Mouse (Mus musculus) spleen, adult 12 weeks (tissue): ENCODE results near the gene Hdac4.

Source experiments
- DNase-seq: peaks from one replicate; pipeline ENCODE4 v3.0.0; 2022; ENCODE audit warnings: low spot score

Hdac4 gene

DNA sequence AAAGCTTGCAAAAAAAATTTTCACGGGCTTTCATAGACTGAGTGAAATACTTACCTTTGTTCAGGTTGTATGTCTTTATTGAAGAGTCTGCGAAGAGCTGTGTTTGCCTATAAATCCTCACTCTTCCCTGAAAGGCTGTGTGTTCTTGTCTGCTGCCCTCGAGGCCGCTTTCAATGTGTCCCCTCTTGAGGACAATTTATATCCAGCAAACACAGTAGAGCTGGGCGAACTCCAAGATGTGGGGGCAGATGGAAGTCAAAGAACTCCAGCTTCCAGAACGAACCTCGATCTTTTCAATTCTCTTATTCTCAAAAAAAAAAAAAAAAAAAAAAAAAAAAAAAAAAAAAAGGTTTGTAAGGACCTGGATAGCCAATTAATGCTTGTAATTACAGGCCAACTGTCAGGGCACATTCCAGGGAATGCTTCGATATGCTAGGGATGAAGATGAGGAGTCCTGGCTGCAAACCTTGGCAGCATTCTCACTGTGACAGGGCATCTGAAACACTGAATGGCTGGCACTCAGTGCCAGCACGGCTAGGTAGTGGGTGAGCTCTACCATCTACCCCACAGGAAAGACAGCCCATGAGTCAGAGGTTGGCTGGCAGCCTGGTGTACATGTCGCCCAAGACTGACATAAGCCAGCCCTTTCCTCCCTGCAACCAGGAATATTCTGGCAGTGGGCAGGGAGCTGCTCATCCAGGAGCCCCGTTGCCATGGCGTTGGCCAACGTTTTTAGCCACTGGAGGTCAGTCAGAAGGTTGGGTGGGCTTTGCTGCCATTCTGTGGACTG lies at the start of gene Hdac4:
TSS of gene Hdac4 (minus strand) at position 340 of the 790 bp plus-strand sequence.
- no peak for DNase-seq

DNA sequence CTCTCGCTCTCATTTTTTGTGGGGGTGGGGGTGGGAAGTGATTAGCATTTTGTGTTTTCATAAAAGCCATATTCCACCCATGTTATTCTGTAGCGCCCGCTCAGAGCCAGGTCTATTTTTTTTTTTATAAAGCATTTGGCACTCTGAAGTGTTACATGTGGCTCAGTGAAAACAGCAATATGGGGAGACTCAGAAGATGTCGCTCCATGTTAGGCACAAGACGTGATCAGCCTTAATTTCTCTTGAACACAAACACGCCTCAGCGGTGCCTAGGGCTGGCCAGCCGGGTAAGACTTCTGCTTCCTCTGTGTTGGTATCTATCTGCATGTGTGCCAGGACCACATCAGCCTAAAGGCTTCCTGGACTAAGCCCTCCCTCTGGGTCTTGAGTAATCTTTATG lies 48.0 kb upstream of the Hdac4 start:
- no peak for DNase-seq

DNA sequence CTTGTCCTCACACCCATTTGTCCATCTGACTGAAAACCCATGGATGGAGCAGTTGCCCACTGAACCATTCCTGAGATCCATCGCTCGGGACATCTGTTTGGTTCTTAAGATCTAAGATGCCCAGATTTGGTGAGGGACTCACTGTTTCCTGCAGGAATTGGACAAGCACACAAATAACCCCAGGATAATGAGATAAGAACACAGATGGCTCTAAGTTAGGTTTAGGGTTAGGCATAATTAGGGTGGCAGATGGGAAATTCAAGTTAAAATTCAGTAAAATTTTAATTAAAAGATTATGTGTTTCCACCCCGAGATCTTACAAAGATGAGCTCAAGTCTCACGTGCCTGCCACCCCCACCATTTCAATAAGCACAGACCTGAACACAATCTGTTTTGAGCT lies 44.6 kb upstream of the Hdac4 start:
- DNase-seq, result no peak

DNA sequence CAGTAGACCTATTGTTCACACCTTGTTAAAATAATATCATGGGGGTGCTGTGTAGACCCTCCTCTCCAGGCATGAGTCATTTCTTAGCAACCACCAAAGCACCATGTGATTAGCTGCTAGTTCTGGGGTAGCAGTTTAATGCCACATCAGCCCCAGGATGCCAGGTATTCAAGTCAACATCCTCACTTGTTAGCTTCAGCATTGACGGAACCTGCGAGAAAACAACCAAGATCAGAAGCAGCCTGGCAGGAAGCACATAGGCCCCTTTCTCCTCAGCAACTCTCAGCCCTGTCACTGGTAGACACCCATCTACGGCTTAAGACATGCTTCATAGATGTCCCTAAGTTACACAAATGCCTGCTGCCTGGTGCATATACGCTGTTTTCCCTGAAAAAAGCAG lies 40.1 kb upstream of the Hdac4 start:
- DNase-seq, result no peak

DNA sequence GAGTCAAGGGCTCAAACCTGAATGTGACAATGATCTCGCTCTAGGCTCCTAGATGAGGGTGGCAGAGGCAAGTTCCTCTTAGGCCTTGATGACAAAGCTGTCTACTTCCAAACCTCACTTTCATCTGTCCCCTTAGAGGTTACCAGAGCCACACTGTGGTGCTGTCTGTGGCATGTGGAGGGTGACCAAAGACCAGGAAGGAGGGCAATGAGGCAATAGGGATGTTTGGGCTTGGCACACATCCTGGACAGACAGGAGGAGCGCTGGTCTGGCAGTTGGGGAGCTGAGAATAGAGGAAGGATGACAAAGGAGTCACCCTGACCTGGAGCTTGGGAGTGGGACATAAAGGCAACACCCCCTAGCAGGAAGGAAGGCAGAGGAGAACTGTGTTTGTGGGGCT lies 29.8 kb upstream of the Hdac4 start:
- DNase-seq, result no peak

DNA sequence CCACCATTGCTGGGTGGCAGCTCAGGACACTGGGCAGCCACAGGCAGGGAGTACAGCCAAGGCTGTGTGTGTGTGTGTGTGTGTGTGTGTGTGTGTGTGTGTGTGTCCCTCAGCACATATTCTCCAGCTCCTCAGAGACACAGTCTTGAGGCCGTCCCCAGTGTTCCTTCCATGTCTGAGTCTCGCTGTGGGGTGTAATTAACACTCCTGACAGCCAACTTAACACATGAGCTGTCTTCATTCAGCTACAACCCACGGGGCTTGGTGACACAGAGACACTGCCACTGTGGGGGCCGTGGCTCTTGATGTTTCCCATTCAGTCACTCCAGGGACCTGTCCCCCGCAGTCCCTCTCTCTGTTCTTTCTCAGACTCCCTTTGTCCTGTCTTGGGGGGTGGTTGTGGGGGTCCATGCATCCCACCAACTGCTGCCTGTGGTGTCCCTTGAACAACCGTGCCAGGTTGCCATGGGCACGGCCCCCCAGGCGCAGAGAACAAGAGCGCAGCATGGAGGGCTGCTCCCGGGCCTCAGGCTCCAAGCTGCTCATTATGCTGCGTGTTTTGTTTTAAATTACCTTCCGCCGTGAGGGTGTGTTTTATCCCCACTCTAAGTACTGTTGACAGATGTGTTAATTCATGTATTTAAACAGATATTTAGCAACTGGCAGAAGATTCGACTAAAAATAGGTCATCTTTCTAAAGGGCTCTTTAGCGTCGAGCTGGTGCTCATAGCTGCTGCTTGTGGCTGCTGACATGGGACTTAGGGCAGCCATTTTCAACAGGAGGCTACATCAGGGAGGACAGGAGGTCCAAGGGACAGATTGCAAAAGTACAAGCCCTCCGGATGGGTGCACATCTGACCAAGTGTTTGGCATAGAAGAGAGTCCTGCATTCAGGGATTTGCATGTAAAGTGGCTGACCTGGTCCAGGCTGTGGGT lies 28.7 kb upstream of the Hdac4 start:
- DNase-seq, result no peak

DNA sequence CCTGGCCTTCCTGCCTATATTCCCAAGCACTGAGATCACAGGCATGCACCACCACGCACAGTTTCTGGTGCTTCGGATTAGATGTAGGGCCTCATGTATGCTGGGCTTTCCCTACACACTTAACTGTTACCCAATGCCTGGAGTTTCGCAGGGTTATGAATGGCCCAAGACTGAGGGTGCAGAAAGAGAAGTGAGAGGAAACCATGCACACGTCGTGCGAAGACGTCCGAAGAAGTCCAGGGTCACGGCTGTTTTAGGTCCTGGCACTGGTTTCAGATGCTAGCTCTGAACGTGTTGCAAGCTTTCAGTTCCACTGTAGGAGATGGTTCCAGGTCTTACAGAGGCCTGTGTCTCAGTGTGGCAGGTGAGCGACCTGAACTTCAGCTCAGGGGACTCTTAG lies 21.2 kb upstream of the Hdac4 start:
- no peak for DNase-seq

DNA sequence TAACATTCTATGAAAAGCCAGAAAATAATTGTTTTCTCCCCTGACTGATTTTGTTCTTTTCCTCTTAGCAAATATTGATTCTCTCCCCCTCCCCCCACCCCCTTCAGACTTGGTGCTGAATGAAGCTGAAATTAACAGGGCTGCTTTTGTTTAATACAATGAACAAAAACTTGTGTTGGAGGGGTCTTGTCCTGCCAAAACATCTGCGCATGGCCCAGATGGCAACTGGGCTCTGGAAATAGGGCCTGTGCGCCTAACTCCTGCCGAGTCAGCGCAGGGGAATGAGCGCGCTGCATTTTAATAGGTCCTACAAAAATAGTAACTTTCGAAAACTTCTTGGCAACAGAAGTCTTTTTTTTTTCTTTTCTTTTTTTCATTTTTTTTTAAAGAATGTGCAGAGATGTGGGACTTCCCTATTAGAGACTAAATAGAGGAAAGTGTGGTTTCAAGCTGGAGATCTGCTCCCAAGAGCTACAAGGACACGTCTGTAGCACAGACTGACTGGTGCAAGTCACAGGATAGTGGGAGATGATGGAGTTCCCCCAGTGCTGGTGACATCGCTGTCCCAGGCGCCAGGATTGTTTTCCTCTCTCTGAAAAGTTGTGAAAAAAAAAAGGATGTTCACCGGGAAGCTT lies 20.6 kb upstream of the Hdac4 start:
- DNase-seq, result no peak

DNA sequence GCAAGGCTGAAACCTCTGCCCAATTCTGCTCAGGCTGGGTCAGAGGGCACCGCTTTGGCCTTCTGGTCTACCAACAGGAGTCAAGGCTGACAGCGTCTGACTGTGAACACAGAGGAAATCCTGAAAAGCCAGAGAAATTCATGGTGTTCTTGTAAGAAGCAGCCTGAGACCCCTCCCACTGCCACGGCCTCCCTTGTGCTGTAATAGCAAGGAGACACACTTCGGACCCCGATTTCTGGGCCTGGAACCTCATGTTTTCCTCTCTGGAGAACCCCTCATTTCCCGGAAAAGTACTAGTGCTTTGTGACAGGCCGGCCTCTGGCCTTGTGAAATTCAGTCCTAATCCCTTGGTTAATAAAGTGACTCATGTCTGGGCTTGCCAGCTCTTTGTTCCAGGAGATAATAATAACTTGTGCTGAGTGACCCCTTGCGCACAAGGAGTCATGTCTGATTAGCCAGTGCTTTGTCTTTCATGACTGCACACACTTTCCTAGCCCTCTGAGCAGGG lies 19.7 kb upstream of the Hdac4 start:
- DNase-seq, result no peak

DNA sequence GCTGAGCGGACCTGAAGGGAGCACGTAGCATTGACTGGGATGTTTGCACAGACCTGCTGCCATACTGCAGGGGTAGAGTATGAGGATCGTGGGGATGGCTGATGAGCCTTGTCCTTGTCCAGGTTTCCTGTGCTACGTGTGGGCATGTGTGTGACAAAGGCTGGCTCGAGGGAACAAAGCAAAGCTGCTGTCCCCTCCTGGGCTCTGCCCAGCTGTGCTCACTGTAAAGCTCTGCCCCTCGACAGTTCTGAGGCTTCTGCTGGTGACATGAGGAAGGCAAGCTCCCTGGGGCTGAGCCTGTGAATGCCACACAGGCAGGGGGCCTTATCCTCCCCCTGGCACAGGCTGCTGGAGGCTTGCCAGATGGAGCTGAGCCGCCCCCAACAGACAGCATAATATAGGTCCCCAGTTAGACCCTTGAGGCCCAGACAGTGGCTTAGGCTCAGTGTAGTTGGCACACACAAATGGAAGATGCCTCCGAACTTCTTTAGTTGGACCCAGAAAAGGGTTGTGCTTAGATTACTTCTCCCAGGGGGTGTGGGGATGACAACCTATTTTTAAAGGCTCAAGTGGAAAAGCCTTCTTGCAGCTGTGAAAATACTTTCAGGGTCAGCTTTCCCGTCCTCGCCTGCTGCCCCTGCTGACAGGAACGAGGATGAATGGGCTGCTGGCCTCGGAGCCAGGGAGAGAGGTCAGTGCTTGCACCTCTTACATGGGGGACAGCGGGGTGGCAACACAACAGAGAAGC lies 16.7 kb upstream of the Hdac4 start:
- DNase-seq, result no peak

DNA sequence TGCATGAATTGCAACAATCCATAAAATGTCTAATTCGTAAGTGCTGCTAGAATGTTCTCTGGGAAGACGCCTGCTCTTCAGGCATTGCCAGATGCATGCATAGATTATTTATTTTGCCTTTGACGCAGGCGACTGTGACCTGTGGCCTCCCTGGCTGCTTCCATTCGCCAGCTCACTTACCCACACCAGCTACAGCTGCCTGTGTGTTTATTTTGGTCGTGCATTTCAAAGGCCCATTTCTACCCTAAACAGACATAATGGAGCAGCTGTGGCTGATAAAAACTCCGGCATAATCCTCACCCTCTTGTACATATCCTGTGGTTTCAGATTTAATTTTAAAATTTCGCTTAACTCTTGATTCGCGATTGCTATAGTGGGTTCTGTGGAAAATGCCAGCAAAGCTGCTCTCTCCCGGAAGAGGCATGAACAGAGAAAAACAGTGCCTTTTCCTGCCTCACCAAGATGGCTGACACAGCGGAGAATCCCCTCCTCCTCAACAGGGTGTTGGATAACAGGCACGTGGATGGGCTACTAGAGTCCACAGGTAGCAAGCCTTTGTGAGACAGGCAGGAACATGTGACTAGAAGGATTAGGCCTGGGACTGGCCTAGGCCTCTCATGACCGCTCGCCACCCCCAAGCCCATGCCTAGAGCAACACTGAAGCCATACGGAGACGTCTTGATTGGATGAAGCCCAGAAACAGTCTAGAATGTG lies 7.3 kb upstream of the Hdac4 start:
- no peak for DNase-seq

DNA sequence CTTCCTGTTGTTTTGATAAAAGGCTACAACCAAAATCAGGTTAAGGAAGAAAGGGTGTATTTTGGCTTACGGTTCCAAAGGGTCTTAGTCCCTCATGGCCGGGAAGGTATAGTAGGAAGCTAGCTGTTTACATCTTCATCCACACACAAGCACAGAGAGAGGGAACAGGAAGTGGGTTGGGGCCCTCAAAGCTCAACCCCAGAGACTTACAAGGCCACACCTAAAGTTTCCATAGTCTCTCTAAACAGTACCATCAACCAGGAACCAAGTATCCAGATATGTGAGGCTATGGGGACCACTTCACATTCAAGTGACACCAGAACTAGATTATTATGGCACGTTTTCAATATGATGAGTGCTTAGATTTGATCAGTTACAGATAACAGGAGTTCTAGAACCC lies 5.0 kb downstream of the Hdac4 start:
- DNase-seq, result no peak

DNA sequence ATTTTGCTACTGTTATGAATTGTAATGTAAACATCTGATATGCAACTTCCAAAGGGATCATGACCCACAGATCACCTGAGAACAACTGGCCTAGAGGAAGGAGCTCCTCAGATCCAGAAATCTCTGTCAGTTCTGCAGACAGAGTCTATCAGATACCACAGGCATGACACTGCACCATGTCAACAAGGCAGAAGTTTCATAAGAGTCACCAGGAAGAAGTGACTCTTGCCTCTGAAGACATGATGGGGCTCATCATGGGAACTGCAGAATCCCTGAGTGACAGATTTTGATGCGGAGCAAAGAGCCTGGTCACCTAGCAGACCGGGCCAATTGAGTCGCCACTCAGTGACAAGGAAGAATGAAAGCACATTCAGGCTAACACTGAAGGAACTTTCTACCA lies 8.4 kb downstream of the Hdac4 start:
- DNase-seq, result no peak

DNA sequence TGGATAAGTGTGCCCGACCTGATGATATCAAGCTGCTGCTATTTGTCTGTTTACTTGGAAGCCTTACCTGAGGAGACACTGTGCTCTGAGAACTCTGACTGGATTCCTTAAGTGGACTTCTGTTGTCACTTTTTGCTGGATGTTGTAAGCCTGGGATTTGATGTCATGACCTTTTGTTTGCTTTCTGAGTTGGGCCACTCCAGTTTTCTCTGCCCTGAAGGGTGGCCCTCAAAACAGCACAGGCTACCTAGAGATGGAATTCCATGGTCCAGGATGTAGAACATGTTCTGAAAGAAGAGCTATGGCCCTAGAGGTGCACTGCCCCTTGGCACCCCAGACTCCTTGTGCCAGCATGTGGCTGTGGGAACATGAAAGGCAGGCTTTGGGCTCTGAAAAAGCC lies 10.9 kb downstream of the Hdac4 start:
- no peak for DNase-seq

DNA sequence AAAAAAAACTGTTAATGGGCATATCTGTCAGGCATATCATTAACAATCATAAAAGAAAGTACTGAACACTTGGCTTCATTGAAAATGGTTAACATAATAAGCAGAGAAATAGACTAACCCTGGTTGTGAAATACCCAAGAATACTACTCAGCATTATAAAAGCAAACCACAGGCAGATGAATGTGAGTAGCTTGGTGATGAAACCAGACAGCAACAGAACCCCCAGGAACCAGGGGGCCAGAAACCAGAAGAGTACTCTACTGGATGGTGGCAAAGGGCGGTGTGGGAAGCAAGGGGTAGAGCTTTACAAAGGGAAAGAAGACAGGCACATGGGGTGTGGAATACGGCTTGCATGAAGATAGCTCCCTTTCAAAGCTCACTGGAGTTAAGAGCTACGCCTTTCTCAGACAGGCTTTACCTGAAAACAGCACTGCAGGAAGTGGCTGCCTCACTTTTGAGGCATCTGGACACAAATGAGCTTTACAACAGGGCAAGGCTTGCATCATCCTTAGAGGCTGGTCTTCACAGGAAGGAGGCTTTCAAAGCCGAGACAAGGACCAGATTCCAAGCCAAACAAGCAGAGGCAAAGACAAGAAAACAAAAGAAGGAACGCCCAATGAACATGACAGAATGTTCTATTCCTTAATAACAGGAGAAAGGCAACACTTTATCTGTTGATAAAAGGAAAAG lies 12.3 kb downstream of the Hdac4 start:
- no peak for DNase-seq

DNA sequence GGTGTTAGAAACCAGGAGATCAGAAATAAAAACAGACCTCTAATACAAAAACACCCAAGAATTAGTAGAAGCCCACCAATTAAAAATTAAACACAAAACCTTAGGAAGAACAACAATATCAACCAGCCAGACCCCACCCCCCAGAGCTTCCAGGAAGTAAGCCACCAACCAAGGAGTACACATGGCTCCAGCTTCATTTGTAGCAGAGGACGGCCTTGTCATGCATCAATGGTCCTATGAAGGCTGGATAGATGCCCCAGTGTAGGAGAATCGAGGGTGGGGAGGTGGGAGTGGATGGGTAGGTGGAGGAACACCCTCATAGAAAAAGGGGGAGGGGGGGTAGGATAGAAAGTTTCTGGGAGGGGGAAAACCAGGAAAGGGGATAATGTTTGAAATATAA lies 13.5 kb downstream of the Hdac4 start:
- no peak for DNase-seq

DNA sequence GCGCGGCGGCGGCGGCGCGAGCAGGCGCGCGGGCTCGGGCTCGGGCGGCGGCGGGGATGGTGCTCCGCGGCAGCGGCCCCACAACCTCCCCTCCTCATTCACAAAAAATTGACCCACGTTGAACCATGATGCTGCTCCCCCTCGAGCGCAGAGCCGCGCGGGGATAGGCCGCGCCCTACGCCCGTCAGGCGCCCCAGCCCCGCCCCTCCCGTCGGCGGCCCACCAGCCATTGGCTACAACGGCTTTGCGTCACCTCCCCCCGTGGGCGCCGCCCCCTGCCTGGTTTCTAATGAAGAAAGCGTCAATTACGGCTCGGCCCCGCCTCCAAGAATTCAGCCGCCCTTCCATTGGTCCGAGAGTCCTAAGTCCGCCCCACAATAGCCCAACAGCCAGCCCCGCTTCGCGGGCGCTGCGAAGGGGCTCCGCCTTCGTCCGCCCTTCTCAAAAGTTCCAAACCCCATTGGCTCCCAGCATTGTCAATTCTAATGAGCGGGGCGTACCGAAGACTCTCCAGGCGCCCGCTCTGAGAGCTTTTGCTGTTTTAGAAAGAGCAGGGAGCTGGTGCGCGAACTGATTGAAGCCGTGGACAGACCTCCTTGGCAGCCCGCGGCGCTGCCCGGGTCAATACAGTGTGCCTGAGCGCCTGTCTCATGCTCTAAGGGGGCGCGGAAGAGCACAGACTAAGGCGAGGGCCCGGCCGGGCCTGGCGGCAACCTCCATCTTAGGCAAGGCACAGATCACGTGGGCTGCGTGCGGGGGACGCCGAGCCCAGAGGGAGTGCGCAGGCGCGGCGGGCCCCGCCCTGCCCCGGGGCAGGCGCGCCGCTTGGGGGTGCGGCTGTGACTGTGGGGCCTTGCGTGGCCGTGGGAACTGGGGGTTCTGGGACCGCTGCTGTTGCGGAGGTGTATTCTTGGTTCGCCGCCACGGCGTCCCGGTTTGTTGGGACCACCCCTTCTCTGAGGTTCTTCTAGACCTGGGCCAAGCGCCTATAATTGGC lies 15.1 kb downstream of the Hdac4 start:
- DNase-seq, result peak; percentile 99

DNA sequence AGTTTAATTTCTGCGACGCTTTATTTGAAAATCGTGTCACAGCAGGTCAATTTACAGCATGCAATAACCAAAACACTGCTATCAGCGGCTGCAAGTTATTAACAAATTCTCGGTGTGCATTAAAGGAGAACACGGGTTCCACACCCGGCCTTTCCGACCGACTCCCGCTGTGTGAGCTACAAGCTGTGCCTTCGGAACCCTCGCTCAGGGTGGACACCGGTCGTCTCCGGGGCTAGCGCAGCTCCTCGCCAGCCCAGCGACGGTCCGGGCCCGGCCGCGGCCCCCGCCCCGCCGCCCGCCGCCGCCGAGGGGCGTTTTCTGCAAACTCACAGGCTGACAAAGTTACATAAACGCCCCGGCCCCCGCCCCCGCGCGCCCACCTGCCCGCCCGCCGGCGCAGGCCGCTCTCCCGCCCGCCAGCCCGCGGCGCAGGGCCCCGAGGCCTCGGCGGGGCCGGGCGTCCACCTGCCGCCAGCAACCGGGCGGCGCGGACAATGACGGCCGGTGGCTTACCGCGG lies 16.0 kb downstream of the Hdac4 start:
- DNase-seq, result peak; percentile 30

DNA sequence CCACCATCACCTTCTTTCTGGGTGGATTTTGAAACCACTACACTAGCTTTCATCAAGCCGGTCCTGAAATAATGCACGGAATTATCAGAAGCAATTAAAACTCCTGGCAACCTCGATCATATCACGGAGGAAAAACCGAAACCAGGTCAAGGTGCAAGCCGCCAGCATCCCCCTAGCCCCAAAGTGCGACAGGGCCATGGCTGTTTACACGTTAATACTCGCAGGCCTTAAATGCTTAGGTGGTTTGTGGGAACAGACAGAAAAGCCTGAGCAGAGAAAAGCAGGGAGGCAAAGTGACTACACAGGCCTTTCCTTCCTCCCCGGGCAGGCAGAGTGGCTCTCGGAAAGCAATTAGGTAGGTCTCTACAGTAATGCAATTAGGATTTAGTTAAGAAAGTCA lies 16.4 kb downstream of the Hdac4 start:
- DNase-seq, result no peak
